Mouse (Mus musculus) forebrain, embryonic 14.5 days (tissue): ENCODE measurements around the gene Klc2. TPM values are rescaled to one million over a fixed set of nuclear protein-coding genes. Genes with fewer than 3 reads are reported as not detected.

Experiments
- ATAC-seq: fragments of 200-750 bp; cut with Nextera tagmentation; 2 replicates; pipeline ENCODE4 v1.8.0; 2017; ENCODE audit warnings: mild to moderate bottlenecking, moderate library complexity
- DNase-seq: peaks from one replicate; pipeline ENCODE4 v3.0.0-alpha.2; 2015; ENCODE audit warnings: low spot score
- H3K27ac ChIP-seq: fragments of 300-500 bp; sonication (generic); 2 replicates; pipeline ENCODE4 v1.5.1; 2014; ENCODE audit warnings: low read depth, mild to moderate bottlenecking, control low read depth, low read length, moderate library complexity
- H3K27me3 ChIP-seq: fragments of 300-500 bp; sonication (generic); replicated peaks from 2 replicates; pipeline ENCODE4 v1.6.1; 2014; ENCODE audit warnings: low read length, control low read depth, mixed read lengths; ENCODE audit not compliant: control insufficient read depth, insufficient read depth
- H3K36me3 ChIP-seq: fragments of 300-500 bp; sonication (generic); 2 replicates; pipeline ENCODE4 v1.6.1; 2014; ENCODE audit warnings: low read length, control low read depth; ENCODE audit not compliant: control insufficient read depth, insufficient read depth
- H3K4me1 ChIP-seq: fragments of 300-500 bp; sonication (generic); 2 replicates; pipeline ENCODE4 v1.6.1; 2014; ENCODE audit warnings: antibody characterized with exemption, low read length, control low read depth; ENCODE audit not compliant: control insufficient read depth, insufficient read depth
- H3K4me2 ChIP-seq: fragments of 300-500 bp; sonication (generic); 2 replicates; pipeline ENCODE4 v1.6.1; 2014; ENCODE audit warnings: mild to moderate bottlenecking, control low read depth, low read length
- H3K4me3 ChIP-seq: fragments of 300-500 bp; sonication (generic); 2 replicates; pipeline ENCODE4 v1.5.1; 2014; ENCODE audit warnings: low read depth, low read length, control low read depth
- H3K9ac ChIP-seq: fragments of 300-500 bp; sonication (generic); 2 replicates; pipeline ENCODE4 v1.6.1; 2014; ENCODE audit warnings: mild to moderate bottlenecking, low read length, control low read depth, moderate library complexity
- H3K9me3 ChIP-seq: fragments of 300-500 bp; sonication (generic); replicated peaks from 2 replicates; pipeline ENCODE4 v1.6.1; 2016; ENCODE audit warnings: low read length, control low read depth, mixed read lengths; ENCODE audit not compliant: control insufficient read depth
- WGBS: fragments of 180-500 bp; shearing (Covaris S2); extraction: QIAGEN DNeasy Blood & Tissue Kit; methylation state at CpG from one replicate; pipeline ENCODE4 v1.1.7; 2014; 5-methylcytosine and 5-hydroxymethylcytosine counted together
- polyA plus RNA-seq: library from polyadenylated mRNA; unstranded; fragments of >200 nt; fragmentation: Nextera tagmentation; extraction: Ambion mirVana; gene quantifications from 2 replicates; pipeline ENCODE4 v1.2.1, GENCODE M21; 2014

Gene Klc2
- polyA plus RNA-seq, 1 experiment from 2014 or later = 26.2 TPM

GRCm38 (mm10) chr19:5065104-5065503 lies 53.3 kb downstream of the Klc2 start:
- WGBS = 75% methylated on average over 7 of the region's 7 CpGs
- Histone ChIP-seq H3K9me3 (no peaks in the 10 kb centered on the region), H3K27ac (no peak overlapping the region), H3K4me1 (peaks cover 14% of the 10 kb centered on the region; the same call in 1 of the 2 replicates), H3K36me3 (no peaks in the 10 kb centered on the region), H3K4me2 (no peak overlapping the region), H3K9ac (no peak overlapping the region), H3K4me3 (no peak overlapping the region), H3K27me3 (peaks cover 15% of the 10 kb centered on the region)
- no peak for ATAC-seq
- no peak for DNase-seq

DNA sequence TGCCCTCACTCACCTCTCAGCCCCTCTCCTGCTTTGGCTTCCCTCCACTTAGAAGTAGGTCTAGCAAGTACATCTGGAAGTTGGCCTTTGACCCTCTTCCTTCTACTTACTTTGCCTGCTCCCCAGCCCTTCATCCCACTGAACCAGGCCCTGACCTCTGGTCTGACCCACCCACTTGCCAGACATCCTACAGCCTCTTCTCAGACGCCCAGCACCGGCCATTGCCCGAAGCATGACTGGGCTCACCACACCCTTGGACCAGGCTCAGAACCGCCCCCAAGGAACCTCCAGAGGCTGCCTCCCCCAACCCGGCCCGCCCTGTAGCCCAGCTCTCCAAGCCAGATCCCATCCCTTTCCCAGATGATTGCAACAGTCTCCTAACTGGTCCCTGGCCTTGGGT lies 55.9 kb downstream of the Klc2 start:
- ATAC-seq = no peak
- no peaks in the 10 kb centered on the region for H3K36me3 ChIP-seq
- no peak for DNase-seq
- no peak overlapping the region for H3K4me2 ChIP-seq
- H3K4me1 ChIP-seq = peaks cover 8% of the 10 kb centered on the region; the same call in 1 of the 2 replicates
- no peak overlapping the region for H3K4me3 ChIP-seq
- no peaks in the 10 kb centered on the region for H3K9me3 ChIP-seq
- H3K27me3 ChIP-seq = 0 out of 2 replicates have a peak, but pooled peaks cover 4% of the 10 kb centered on the region
- H3K27ac ChIP-seq = no peak overlapping the region
- 86% methylated on average over 6 of the region's 6 CpGs for WGBS
- H3K9ac ChIP-seq = no peak overlapping the region

- no peak overlapping the region for H3K27ac ChIP-seq
- WGBS = 83% methylated on average over 5 of the region's 5 CpGs
- DNase-seq = no peak
- no peaks in the 10 kb centered on the region for H3K36me3 ChIP-seq
- H3K4me1 ChIP-seq = peaks cover 6% of the 10 kb centered on the region; the same call in 1 of the 2 replicates
- H3K9ac ChIP-seq = no peak overlapping the region
- H3K4me2 ChIP-seq = no peak overlapping the region
- no peak for ATAC-seq
- 0 out of 2 replicates have a peak, but pooled peaks cover 3% of the 10 kb centered on the region for H3K27me3 ChIP-seq
- no peaks in the 10 kb centered on the region for H3K9me3 ChIP-seq
- no peak overlapping the region for H3K4me3 ChIP-seq
Measured at GRCm38 (mm10) chr19:5062041-5062440, 56.3 kb downstream of the Klc2 start.

DNA sequence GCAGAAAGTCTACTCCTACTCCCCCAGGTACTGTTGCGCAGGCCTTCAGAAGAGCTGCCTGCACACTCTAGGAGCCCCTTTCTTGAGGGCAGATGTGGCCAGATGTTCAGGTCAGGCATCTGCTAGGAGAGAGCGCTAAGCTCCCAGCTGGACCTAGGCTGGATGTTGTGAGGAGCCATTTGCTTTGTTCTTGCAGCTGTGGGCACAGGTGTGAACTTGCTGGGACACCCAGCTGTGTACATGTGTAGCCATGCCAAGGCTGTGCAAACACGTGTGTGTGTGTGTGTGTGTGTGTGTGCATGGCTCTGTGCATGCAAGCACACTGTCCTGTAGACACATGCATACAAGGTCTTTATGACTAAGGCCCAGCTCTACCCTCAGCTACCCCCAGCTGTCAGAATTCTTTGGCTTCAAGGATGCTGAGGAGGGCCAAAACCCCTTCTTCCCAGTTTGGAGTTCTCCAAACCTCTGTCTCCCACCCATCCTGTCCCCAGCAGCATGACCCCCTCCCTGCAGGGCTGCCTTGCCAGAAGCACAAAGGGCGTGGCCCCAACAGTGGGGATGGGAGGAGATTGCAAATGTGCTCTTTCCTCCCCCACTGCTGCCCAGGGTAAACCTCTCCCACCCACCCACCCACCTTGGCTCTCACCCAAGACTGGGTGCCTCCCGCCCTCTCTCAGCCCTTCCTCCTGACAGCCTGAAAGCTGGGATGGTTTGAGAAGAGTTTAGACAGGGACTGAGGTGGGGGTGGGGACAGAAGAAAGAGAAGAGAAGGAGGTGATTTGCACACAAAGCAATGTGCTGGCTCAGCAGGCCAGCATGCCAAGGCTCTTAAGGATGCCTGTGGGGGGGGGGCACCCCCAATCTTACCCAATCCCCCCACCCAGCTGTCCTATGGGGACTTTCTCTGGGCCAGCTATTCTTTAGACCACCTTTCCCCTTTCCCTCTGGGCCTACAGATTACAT lies 57.7 kb downstream of the Klc2 start:
- Histone ChIP-seq H3K36me3 (no peaks in the 10 kb centered on the region), H3K4me2 (no peak overlapping the region), H3K4me3 (no peak overlapping the region), H3K27ac (0 out of 2 replicates have a peak overlapping the region, but pooled peaks have one; percentile 9), H3K9ac (no peak overlapping the region), H3K27me3 (no peaks in the 10 kb centered on the region), H3K9me3 (no peaks in the 10 kb centered on the region), H3K4me1 (peaks cover 6% of the 10 kb centered on the region; the same call in 1 of the 2 replicates)
- peak; percentile 33 for DNase-seq
- WGBS = 39% methylated on average over 5 of the region's 5 CpGs
- no peak for ATAC-seq

DNA sequence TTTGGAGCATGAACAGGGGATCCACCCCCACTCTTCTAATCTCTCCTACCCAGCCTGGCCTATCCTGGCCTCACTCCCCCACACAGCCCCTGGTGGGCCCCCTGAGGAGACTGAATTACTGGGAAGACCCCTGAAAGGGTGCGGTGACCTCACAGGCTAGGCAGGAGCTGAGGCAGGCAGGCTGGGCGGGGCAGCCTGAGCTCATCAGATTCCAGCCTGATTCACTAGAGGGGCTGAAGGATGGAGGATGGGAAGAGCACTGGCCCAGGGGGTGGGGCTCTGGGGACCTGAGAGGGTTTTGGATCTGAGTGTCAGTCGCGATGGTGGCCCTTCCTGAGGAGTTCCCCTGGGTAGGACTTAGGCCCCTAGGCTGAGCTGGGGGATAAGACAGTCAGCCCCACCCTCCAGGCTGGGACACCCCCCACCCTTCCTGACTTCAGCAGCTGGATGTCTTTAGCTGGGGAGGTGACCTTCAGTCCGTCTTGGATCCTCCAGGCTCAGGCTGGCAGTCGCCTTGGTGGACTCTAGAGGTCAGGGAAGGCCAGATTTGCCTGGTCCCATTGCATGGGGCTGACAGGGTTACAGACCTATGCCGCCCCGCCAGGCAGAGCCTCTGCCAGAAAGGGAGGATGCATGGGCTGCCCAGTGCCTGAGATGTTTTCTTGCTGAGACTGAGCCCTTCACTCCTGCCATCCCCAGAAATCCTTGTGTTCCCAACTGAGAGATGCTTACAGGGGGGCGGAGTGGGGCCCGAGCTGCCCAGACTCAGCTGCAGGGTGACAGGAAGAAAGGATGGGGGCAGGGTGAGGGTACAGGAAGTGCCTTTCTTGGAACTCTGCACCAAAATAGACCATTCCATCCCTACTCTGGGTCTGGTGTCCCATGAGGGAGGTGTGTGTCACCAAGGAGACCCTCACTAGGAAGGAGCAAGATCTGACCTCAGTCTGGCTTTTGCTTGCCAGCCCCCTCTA lies 59.3 kb downstream of the Klc2 start:
- peaks cover 6% of the 10 kb centered on the region; the same call in 1 of the 2 replicates for H3K4me1 ChIP-seq
- no peak for ATAC-seq
- 18% methylated on average over 10 of the region's 10 CpGs for WGBS
- no peak for DNase-seq
- H3K27ac ChIP-seq = no peak overlapping the region
- H3K4me3 ChIP-seq = no peak overlapping the region
- H3K27me3 ChIP-seq = no peaks in the 10 kb centered on the region
- peak overlapping the region; percentile 29; the same call in 1 of the 2 replicates for H3K9ac ChIP-seq
- H3K9me3 ChIP-seq = no peaks in the 10 kb centered on the region
- H3K4me2 ChIP-seq = no peak overlapping the region
- H3K36me3 ChIP-seq = no peaks in the 10 kb centered on the region

DNA sequence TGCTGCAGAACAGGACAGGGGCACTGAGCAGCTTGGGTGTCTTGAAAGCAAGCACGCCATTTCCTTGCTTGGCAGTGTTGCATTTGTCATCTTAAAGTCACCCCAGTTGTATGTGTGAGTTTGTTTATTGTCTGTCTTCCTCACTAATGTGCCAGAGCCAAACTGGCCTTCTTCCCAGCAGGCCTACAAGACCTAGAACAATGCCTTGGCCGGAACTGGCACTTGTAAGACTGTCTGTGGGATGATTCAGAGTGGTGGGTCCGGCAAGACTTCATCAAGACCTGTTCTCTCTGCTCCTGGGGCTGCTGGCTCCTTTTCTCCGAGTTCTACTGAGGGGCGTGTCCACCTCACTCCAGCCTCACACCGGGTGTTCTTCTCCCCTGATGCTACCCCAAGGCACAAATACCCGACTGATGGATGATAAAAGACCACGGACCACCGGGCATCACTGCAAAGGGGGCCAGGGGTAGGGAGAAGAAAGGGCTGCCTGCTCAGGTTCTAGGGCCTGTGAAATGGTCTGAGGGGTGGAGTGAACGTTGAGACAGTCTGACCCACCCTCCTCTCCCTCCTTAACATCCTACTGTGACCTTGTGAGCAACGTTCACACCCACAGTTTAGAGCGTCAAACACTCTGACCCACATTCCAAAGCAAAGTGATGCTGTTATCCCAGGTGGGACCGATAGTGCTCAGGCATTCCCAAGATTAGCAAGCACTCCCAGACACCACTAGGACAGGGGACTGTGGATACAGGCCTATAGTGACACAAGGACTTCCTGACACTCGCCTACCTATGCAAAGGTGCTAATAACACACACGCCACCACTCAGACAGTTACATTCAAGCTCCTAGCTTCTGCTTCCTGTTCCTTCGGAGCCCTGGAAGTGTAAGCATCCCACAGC lies 60.2 kb downstream of the Klc2 start:
- ATAC-seq (no peak), DNase-seq (no peak)
- no peak overlapping the region for H3K27ac ChIP-seq
- WGBS = 28% methylated on average over 16 of the region's 16 CpGs
- peaks cover 6% of the 10 kb centered on the region; the same call in 1 of the 2 replicates for H3K4me1 ChIP-seq
- H3K9me3 ChIP-seq = no peaks in the 10 kb centered on the region
- no peaks in the 10 kb centered on the region for H3K36me3 ChIP-seq
- H3K4me3 ChIP-seq = no peak overlapping the region
- no peak overlapping the region for H3K9ac ChIP-seq
- peaks cover 6% of the 10 kb centered on the region; the same call in 1 of the 2 replicates for H3K27me3 ChIP-seq
- no peak overlapping the region for H3K4me2 ChIP-seq
